Mouse (Mus musculus) forebrain, embryonic 14.5 days (tissue): ENCODE measurements at regions not wholly inside any gene's neighbourhood (a gene's known extent, or its start where the extent isn't known, plus 50 kb on each side); places are given as distances from the start of the nearest gene placed in this dataset.

Experiments used
- ATAC-seq: fragments of 200-750 bp; cut with Nextera tagmentation; 2 replicates; pipeline ENCODE4 v1.8.0; 2017; ENCODE audit warnings: mild to moderate bottlenecking, moderate library complexity
- DNase-seq: peaks from one replicate; pipeline ENCODE4 v3.0.0-alpha.2; 2015; ENCODE audit warnings: low spot score
- H3K27ac ChIP-seq: fragments of 300-500 bp; sonication (generic); 2 replicates; pipeline ENCODE4 v1.5.1; 2014; ENCODE audit warnings: low read depth, mild to moderate bottlenecking, control low read depth, low read length, moderate library complexity
- H3K27me3 ChIP-seq: fragments of 300-500 bp; sonication (generic); replicated peaks from 2 replicates; pipeline ENCODE4 v1.6.1; 2014; ENCODE audit warnings: low read length, control low read depth, mixed read lengths; ENCODE audit not compliant: control insufficient read depth, insufficient read depth
- H3K36me3 ChIP-seq: fragments of 300-500 bp; sonication (generic); 2 replicates; pipeline ENCODE4 v1.6.1; 2014; ENCODE audit warnings: low read length, control low read depth; ENCODE audit not compliant: control insufficient read depth, insufficient read depth
- H3K4me1 ChIP-seq: fragments of 300-500 bp; sonication (generic); 2 replicates; pipeline ENCODE4 v1.6.1; 2014; ENCODE audit warnings: antibody characterized with exemption, low read length, control low read depth; ENCODE audit not compliant: control insufficient read depth, insufficient read depth
- H3K4me2 ChIP-seq: fragments of 300-500 bp; sonication (generic); 2 replicates; pipeline ENCODE4 v1.6.1; 2014; ENCODE audit warnings: mild to moderate bottlenecking, control low read depth, low read length
- H3K4me3 ChIP-seq: fragments of 300-500 bp; sonication (generic); 2 replicates; pipeline ENCODE4 v1.5.1; 2014; ENCODE audit warnings: low read depth, low read length, control low read depth
- H3K9ac ChIP-seq: fragments of 300-500 bp; sonication (generic); 2 replicates; pipeline ENCODE4 v1.6.1; 2014; ENCODE audit warnings: mild to moderate bottlenecking, low read length, control low read depth, moderate library complexity
- H3K9me3 ChIP-seq: fragments of 300-500 bp; sonication (generic); replicated peaks from 2 replicates; pipeline ENCODE4 v1.6.1; 2016; ENCODE audit warnings: low read length, control low read depth, mixed read lengths; ENCODE audit not compliant: control insufficient read depth
- WGBS: fragments of 180-500 bp; shearing (Covaris S2); extraction: QIAGEN DNeasy Blood & Tissue Kit; methylation state at CpG from one replicate; pipeline ENCODE4 v1.1.7; 2014; 5-methylcytosine and 5-hydroxymethylcytosine counted together

DNA sequence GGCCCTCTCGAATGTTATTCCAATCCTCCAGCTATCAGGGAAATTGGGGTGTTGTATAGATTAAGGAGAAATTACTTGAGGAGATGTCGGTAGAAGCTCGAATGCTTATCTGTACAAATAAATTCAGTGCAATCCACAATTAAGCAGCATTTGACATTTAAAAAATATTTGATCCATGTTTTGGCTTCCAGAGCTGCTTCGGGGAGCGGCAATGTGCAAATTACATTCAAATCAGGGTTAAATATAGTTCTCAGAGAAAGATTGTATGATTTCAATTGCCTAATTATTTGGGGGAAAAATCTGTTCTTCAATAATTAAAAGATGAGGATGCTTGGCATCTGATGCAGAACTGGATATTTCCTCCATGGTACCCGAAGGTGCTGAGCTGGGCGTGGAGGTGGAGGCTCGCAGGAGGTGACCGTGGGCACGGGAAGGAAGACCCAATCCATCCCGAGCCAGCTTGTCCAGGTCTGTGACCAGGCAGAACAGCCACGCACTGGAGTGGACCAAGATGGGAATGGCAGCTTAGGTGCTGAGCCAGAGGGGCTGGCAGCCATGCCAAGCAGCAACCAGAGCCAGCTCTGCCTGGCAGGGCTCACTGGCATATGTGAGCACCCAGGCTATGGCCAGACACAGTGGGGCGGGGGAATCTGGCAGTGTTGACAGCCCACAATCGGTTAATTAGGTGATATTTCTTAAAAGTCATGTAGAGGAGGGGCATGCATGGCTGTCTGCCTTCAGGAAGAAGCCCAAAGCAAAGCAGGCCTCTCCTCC lies 117.5 kb downstream of the Kif26a start:
- ATAC-seq (peak; percentile 94), DNase-seq (peak; percentile 89)
- no peak overlapping the region for H3K9ac ChIP-seq
- H3K27ac ChIP-seq = peak overlapping the region; percentile 70
- no peaks in the 10 kb centered on the region for H3K9me3 ChIP-seq
- 0 out of 2 replicates have a peak, but pooled peaks cover 2% of the 10 kb centered on the region for H3K4me1 ChIP-seq
- H3K4me2 ChIP-seq = no peak overlapping the region
- H3K36me3 ChIP-seq = no peaks in the 10 kb centered on the region
- no peak overlapping the region for H3K4me3 ChIP-seq
- H3K27me3 ChIP-seq = no peaks in the 10 kb centered on the region
- 69% methylated on average over 14 of the region's 14 CpGs for WGBS

DNA sequence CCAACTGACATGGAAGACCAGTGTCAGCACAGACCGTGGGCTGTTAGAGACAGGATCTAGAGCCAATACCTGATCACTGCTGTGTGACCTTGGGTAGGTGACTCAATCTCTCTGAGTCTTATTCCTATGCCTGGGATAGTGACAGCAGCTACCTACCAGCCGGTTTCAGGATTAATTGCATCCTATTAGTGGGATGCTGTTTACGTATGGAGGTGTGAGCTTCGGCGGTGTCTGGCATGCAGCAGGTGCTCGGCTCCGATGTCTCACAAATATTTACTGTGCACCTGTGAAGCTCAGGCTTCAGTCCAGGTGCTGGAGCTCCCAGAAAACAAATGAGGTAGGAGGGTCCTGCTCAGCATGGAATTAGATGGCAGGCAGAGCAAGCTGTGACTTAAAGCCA lies 118.2 kb downstream of the Kif26a start:
- no peak overlapping the region for H3K4me3 ChIP-seq
- H3K27ac ChIP-seq = peak overlapping the region; percentile 70
- ATAC-seq = peak; percentile 64
- no peak overlapping the region for H3K9ac ChIP-seq
- no peak overlapping the region for H3K4me2 ChIP-seq
- 61% methylated on average over 7 of the region's 7 CpGs for WGBS
- H3K36me3 ChIP-seq = no peaks in the 10 kb centered on the region
- no peaks in the 10 kb centered on the region for H3K9me3 ChIP-seq
- no peaks in the 10 kb centered on the region for H3K27me3 ChIP-seq
- H3K4me1 ChIP-seq = 0 out of 2 replicates have a peak, but pooled peaks cover 2% of the 10 kb centered on the region
- DNase-seq = peak; percentile 54

DNA sequence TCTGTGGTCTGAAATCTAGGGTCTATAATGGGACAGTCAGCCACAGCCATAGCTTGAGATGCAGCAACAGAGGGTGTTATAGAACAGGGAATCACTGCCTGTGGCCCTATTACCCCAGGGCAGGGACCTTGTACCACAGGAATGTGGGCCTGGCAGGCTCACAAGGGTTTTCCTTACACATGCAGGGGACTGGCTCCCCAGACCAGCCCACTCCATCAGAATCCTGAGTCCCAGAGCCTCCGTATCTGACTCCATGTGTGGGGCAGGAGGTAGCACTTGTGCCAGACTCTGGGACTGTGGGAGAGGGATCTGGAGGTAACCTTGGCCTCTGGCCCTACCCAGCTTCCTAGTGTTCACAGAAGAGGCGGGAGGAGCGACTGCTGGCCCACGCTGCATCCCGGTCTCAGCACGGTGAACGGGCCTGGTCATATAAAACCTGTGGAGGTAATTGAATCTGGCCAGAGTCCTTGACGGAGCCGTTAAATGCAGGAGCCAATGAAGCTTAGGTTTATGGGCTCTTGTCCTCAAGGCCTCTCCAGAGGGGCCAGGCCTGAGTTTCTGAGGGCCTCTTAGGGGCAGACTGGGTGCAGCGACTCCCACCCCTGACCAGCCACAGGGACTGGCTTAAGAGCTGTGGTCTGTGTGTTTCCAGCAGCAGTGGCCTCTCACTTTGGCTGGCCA lies 119.4 kb downstream of the Kif26a start:
- H3K9ac ChIP-seq = no peak overlapping the region
- no peaks in the 10 kb centered on the region for H3K27me3 ChIP-seq
- no peak overlapping the region for H3K4me3 ChIP-seq
- H3K4me2 ChIP-seq = no peak overlapping the region
- 0 out of 2 replicates have a peak, but pooled peaks cover 2% of the 10 kb centered on the region for H3K4me1 ChIP-seq
- H3K36me3 ChIP-seq = no peaks in the 10 kb centered on the region
- H3K9me3 ChIP-seq = no peaks in the 10 kb centered on the region
- no peak overlapping the region for H3K27ac ChIP-seq
- 72% methylated on average over 10 of the region's 10 CpGs for whole genome bisulfite sequencing
- ATAC-seq (no peak), DNase-seq (no peak)

- no peaks in the 10 kb centered on the region for H3K36me3 ChIP-seq
- no peak for DNase-seq
- H3K9ac ChIP-seq = no peak overlapping the region
- 88% methylated on average over 6 of the region's 6 CpGs for WGBS
- no peak overlapping the region for H3K27ac ChIP-seq
- no peaks in the 10 kb centered on the region for H3K27me3 ChIP-seq
- peaks cover 11% of the 10 kb centered on the region for H3K4me1 ChIP-seq
- no peaks in the 10 kb centered on the region for H3K9me3 ChIP-seq
- ATAC-seq = no peak
- H3K4me2 ChIP-seq = no peak overlapping the region
- H3K4me3 ChIP-seq = no peak overlapping the region
Measured at GRCm38 (mm10) chr12:112274026-112274425, 128.0 kb downstream of the Kif26a start.

DNA sequence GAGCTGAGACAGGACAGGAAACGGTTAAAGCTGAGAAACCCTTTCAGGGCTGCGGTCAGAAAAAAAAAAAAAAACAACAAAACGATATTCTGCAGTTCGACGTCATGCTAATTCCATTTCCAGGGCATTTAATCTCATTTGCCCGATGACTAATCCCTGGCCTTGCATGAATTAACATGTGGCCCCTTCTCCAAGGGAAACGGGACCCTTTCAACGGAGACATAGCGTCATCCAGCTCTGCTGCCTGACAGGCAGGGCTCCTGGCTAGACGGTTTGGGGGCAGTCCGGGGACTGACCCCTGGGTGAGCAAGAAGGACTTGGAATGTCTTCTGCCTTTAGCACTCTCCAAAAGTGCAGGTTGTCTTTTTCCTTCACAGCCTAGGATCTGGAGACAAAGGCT lies 128.7 kb downstream of the Kif26a start:
- Histone ChIP-seq H3K9ac (no peak overlapping the region), H3K27me3 (no peaks in the 10 kb centered on the region), H3K36me3 (no peaks in the 10 kb centered on the region), H3K4me1 (peaks cover 11% of the 10 kb centered on the region), H3K4me2 (no peak overlapping the region), H3K27ac (no peak overlapping the region), H3K4me3 (no peak overlapping the region), H3K9me3 (no peaks in the 10 kb centered on the region)
- WGBS = 6% methylated on average over 11 of the region's 11 CpGs
- ATAC-seq (no peak), DNase-seq (peak; percentile 29)

DNA sequence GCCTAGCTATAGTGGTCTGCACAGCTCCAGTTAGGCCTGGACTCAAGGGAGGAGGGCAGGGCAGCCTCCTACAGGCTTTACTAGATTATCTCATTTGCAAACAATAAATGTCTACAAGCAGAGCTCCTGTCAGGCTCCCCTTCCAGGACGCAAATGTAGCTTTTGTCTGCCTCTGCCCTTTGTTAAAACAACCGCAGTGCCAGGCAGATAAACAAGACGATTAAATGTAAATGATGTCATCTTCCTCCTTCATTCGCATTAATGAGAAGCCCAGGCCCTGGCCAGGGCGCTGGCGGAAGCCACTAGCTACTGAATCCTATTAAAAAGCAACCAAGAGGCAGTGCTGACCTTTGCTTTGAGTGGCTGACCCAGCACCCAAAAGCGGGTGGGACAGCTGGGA lies 130.6 kb downstream of the Kif26a start:
- no peak overlapping the region for H3K4me3 ChIP-seq
- H3K36me3 ChIP-seq = no peaks in the 10 kb centered on the region
- H3K4me2 ChIP-seq = no peak overlapping the region
- ATAC-seq (no peak; the same call in 1 of the 2 replicates), DNase-seq (peak; percentile 47)
- WGBS = 16% methylated on average over 7 of the region's 7 CpGs
- H3K9ac ChIP-seq = no peak overlapping the region
- H3K9me3 ChIP-seq = no peaks in the 10 kb centered on the region
- H3K27ac ChIP-seq = no peak overlapping the region
- peaks cover 11% of the 10 kb centered on the region for H3K4me1 ChIP-seq
- no peaks in the 10 kb centered on the region for H3K27me3 ChIP-seq

DNA sequence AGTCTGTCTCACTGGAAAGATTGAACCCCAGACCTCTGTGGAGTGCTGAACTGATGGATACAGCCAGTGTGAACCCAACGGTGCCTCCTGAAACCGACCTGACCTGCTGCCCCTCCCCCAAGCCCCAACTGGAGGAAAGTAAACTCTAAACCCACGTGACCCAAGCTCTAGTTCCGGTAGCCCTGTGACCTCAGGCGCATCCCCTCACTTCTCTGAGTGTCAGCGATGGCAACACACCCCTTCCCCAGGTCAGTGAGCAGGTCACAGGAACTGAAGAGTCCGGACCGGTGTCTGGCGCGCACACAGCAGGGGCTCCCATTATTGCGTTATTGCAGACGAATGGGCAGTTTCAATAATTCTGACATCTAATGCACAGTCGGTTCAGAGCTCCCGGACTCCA lies 131.5 kb downstream of the Kif26a start:
- Histone ChIP-seq H3K4me3 (no peak overlapping the region), H3K4me1 (peaks cover 11% of the 10 kb centered on the region), H3K27ac (no peak overlapping the region), H3K9ac (no peak overlapping the region), H3K36me3 (no peaks in the 10 kb centered on the region), H3K4me2 (no peak overlapping the region), H3K27me3 (no peaks in the 10 kb centered on the region), H3K9me3 (no peaks in the 10 kb centered on the region)
- DNase-seq (no peak), ATAC-seq (no peak)
- WGBS = 53% methylated on average over 14 of the region's 14 CpGs

GRCm38 (mm10) chr12:112285096-112285495 lies 139.1 kb downstream of the Kif26a start:
- WGBS = 53% methylated on average over 15 of the region's 15 CpGs
- H3K9ac ChIP-seq = no peak overlapping the region
- H3K4me2 ChIP-seq = no peak overlapping the region
- no peaks in the 10 kb centered on the region for H3K36me3 ChIP-seq
- no peaks in the 10 kb centered on the region for H3K9me3 ChIP-seq
- no peak for ATAC-seq
- no peaks in the 10 kb centered on the region for H3K27me3 ChIP-seq
- H3K27ac ChIP-seq = no peak overlapping the region
- peaks cover 9% of the 10 kb centered on the region; the same call in 1 of the 2 replicates for H3K4me1 ChIP-seq
- no peak overlapping the region for H3K4me3 ChIP-seq
- no peak for DNase-seq

DNA sequence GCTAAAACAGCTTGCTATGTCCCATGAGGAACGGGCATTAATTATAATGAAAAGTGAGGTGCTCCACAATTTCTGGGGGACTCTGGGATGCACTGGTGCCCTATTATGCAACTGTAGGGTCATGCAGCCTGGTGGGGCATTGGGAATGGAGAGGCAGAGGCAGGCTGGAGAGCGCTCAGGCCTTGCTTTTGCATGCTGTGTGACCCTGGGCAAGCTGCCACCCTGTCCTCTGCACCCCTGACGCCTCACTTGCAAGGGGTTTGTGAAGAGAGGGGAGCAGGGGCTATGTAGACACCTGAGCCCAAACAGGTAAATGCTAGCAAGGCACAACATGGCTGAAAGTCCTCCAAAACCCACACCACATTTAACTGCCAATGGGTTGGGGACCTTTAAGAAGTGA lies 142.8 kb downstream of the Kif26a start:
- ATAC-seq (no peak), DNase-seq (no peak)
- Histone ChIP-seq H3K9me3 (no peaks in the 10 kb centered on the region), H3K4me3 (no peak overlapping the region), H3K9ac (no peak overlapping the region), H3K36me3 (no peaks in the 10 kb centered on the region), H3K4me1 (peaks cover 13% of the 10 kb centered on the region), H3K27ac (no peak overlapping the region), H3K27me3 (no peaks in the 10 kb centered on the region), H3K4me2 (no peak overlapping the region)
- WGBS = 67% methylated on average over 3 of the region's 3 CpGs
